Comparison of ENCODE assay signal across 9 mouse cellular contexts in genomic region chr3:123334947-123335346, GRCm38 (mm10). TPM values are rescaled to one million over a fixed set of nuclear protein-coding genes. Genes with fewer than 3 reads are reported as not detected.
DNase-seq lines count a peak whose midpoint lies in the region; ATAC-seq and TF ChIP-seq lines count a peak whose summit lies in the region.
"Had no signal": no experiment of that assay in that cellular context is flagged by ENCODE, and none has a peak within 500 bp of the region (broad histone marks: within the 10 kb centered on the region; RNA-seq: fewer than 3 reads in every experiment).

No protein-coding gene starts in this region.

- H3K4me3 ChIP-seq in heart, embryonic 15.5 days, result no peak overlapping the region
- H3K4me3 ChIP-seq in limb, embryonic 14.5 days (replicated peaks; ENCODE audit: low read length), result no peak overlapping the region

- peaks cover 34% of the 10 kb centered on the region for H3K4me1 ChIP-seq in heart, embryonic 15.5 days (replicated peaks)
- H3K4me1 ChIP-seq in limb, embryonic 14.5 days (ENCODE audit: control insufficient read depth, insufficient read depth, low read length), result peaks cover 18% of the 10 kb centered on the region

- WGBS in heart, embryonic 15.5 days, result 27% methylated on average over 7 of the region's 7 CpGs
- 37% methylated on average over 7 of the region's 7 CpGs for WGBS in limb, embryonic 14.5 days

- peaks cover 20% of the 10 kb centered on the region for H3K36me3 ChIP-seq in heart, embryonic 15.5 days
- H3K36me3 ChIP-seq in limb, embryonic 14.5 days (ENCODE audit: control insufficient read depth, insufficient read depth, low read length), result peaks cover 23% of the 10 kb centered on the region; the same call in 1 of the 2 replicates

- no peak for ATAC-seq in heart, embryonic 15.5 days (replicated peaks; ENCODE audit: insufficient number of reproducible peaks, insufficient read depth, low FRiP score, low read depth)
- peak; percentile 35; the same call in 1 of the 2 replicates for ATAC-seq in limb, embryonic 14.5 days (ENCODE audit: low FRiP score, low read depth)

- H3K27me3 ChIP-seq in heart, embryonic 15.5 days, result no peaks in the 10 kb centered on the region
- no peaks in the 10 kb centered on the region for H3K27me3 ChIP-seq in limb, embryonic 14.5 days (ENCODE audit: control insufficient read depth, insufficient read depth, low read length)

- no peaks in the 10 kb centered on the region for H3K9me3 ChIP-seq in heart, embryonic 15.5 days (replicated peaks)
- H3K9me3 ChIP-seq in limb, embryonic 14.5 days (ENCODE audit: control insufficient read depth, low read length), result no peaks in the 10 kb centered on the region

- no peak overlapping the region; the same call in 1 of the 2 replicates for H3K4me2 ChIP-seq in heart, embryonic 15.5 days
- H3K4me2 ChIP-seq in limb, embryonic 14.5 days (replicated peaks; ENCODE audit: low read depth, low read length, severe bottlenecking), result no peak overlapping the region

- H3K9ac ChIP-seq in heart, embryonic 15.5 days, result no peak overlapping the region
- no peak overlapping the region for H3K9ac ChIP-seq in limb, embryonic 14.5 days (ENCODE audit: low read depth, low read length, severe bottlenecking)

- peak overlapping the region; percentile 46 for H3K27ac ChIP-seq in heart, embryonic 15.5 days
- no peak overlapping the region for H3K27ac ChIP-seq in limb, embryonic 14.5 days (replicated peaks; ENCODE audit: low read depth, low read length)

- TF ChIP-seq POLR2A in limb, embryonic 14.5 days (IDR thresholded peaks at IDR 0.05; ENCODE audit: borderline replicate concordance, extremely low read depth, insufficient read depth, insufficient read length), result no peak

- no peak for DNase-seq in heart, adult 9 months (ENCODE audit: low spot score in 2 of 2)
- peak; percentile 93 for DNase-seq in 3T3-L1 (ENCODE audit: low read depth, low spot score)
- peak; percentile 73 for DNase-seq in adipocyte (ENCODE audit: low spot score)
- DNase-seq in limb, embryonic 14.5 days (ENCODE audit: low spot score), result peak; percentile 72
- DNase-seq in spleen, postnatal 4 days (ENCODE audit: low spot score in 2 of 2), result no peak
- no peak for DNase-seq in embryo, embryonic 10.5 days (ENCODE audit: low spot score)
- DNase-seq in frontal cortex, adult 2 months (ENCODE audit: extremely low spot score in 1 of 2, low spot score in 1 of 2), result no peak
- DNase-seq: thymus, adult 18-20 months had no signal

RNA-seq across cellular contexts. Expression of gene Mettl14, which starts 51.0 kb away (rescaled TPM):
- 18.3 and 19.9 TPM in 2 replicates for polyA plus RNA-seq in heart, embryonic 15.5 days (2015; fragmentation: Nextera tagmentation; extraction: Ambion mirVana)
- polyA plus RNA-seq in limb, embryonic 14.5 days (2012; rRNA removed), result 12.2 and 15.8 TPM in 2 replicates
- 16.7 and 20.4 TPM in 2 replicates for polyA plus RNA-seq in limb, embryonic 14.5 days (2014; fragmentation: Nextera tagmentation; extraction: Ambion mirVana)
- 14.8 and 15.4 TPM in 2 replicates for polyA plus RNA-seq in frontal cortex, adult 2 months (2012; rRNA removed)

Comparison
In these comparisons a context has a peak if more than half of its experiments do, and no peak if none do; other contexts are left out.
1. DNase-seq: peak in 3T3-L1 (single experiment), adipocyte (single experiment) and limb, embryonic 14.5 days (single experiment); none in heart, adult 9 months (0 of 2), spleen, postnatal 4 days (0 of 2), embryo, embryonic 10.5 days (single experiment) and frontal cortex, adult 2 months (0 of 2).